Mouse (Mus musculus) adrenal gland, postnatal 14 days (tissue): ENCODE data around the gene Gm43638. TPM values are rescaled to one million over a fixed set of nuclear protein-coding genes. Genes with fewer than 3 reads are reported as not detected.
A peak's percentile ranks its signal among the peaks of the same experiment; 100 is the strongest.
"Not testable (repeated sequence)": the region's sequence is repeated elsewhere in the genome, so short reads cannot be mapped to it uniquely, and the experiment has no call there.

Experiments used
- DNase-seq: peaks from one replicate; pipeline ENCODE4 v3.0.0; 2021; ENCODE audit warnings: mixed read lengths
- long read RNA-seq, 2 experiments: library from polyadenylated mRNA; stranded (forward); transcript quantifications; one replicate each; pipeline ENCODE4 v2.0.0; 2021
- total RNA-seq: library from RNA; stranded (reverse); gene quantifications from 2 replicates; pipeline ENCODE4 v1.2.3, GENCODE M21; 2021

Gm43638 gene
- total RNA-seq: not detected in 2 replicates
- long read RNA-seq, experiment 1: 0 reads
- long read RNA-seq, experiment 2: 0 reads

DNA sequence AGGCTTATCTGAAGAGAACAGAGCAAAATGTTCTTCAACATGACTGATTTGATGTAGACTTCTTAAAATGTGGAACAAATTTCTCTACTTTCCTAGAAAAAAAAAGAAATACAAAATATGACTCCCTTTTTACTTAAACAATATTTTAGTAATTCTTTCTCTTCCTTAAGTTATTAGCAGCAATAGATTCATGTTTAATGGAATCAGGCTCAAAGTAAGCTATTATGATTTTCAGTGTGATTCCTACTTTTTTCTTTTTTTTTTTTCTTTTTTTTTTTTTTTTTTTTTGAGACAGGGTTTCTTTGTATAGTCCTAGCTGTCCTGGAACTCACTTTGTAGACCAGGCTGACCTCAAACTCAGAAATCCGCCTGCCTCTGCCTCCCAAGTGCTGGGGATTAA, at the start of gene Gm43638:
TSS of gene Gm43638 (minus strand) at position 101 of the 400 bp plus-strand sequence.
- not testable (repeated sequence) for DNase-seq

- DNase-seq: no peak
These were observed 49.5 kb upstream of the Gm43638 start for GRCm38 (mm10) chr5:87535994-87536644.

DNA sequence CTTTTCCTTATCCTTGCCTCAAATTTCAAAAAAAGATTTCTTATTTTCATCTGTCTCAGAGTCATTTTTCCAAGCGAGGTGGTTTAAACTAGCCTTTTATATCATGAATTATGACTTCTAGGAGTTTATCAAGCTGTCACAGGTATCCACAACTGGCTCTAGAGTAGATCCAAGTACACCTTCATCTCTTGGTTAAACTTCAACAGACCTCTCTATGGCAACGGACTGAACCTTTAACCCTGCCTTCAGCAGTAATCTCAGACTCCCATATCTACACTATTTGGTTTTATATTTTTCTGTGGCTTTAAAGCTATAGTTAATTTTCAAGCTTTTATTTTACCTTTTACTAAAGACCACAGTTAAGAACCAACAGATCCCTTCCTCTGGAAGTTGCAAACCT, 45.7 kb upstream of the Gm43638 start:
- DNase-seq: no peak

- DNase-seq: not testable (repeated sequence)
These were observed 37.0 kb upstream of the Gm43638 start for GRCm38 (mm10) chr5:87523561-87523960.

- no peak for DNase-seq
These were observed 19.3 kb upstream of the Gm43638 start for GRCm38 (mm10) chr5:87505776-87506458.

DNA sequence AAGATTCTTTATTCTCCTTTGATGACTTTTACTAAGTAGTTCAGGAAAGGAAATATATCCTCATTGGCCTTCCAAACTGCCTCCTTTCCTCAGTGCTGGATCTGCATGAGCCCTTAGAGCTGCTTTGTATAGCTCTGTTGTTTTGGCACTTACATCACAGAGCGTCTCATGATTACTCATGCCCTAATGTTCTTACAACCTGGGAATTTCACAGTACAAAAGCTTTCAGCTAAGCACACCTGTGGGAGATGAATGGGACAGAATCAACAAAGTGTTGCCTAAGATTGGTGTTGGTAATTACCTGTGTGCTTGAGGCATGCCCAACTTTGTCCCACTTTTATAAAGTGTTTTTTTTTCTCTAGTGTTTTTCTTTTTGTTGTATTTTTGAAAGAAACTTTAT, 16.1 kb upstream of the Gm43638 start:
- DNase-seq: no peak

- no peak for DNase-seq
These were observed 12.7 kb upstream of the Gm43638 start for GRCm38 (mm10) chr5:87499341-87499740.

DNA sequence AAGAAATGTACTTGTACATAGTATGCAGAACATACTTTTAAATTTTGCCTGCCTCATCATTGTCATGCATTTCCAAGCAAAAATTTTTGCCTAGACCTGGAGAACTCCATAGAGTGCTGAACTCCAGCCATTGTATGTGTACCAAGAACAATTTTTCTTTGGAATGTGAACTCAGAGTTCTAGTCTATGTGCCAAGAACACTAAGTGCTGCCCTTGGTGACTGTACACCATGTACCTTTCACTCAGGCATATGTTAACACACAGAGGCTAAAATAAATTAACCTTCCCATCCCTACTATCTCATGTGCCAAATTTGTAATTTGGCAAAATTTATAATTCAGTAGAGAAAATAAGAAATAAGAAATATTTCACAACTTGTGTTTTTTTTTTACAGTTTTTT, 12.3 kb upstream of the Gm43638 start:
- peak; percentile 9 for DNase-seq

- DNase-seq: no peak
These were observed 4.2 kb upstream of the Gm43638 start, which contains the start of gene Ugt2a1 for GRCm38 (mm10) chr5:87490771-87491170. Gene Ugt2a1, minus strand, starts transcription at chr5:87490871.

DNA sequence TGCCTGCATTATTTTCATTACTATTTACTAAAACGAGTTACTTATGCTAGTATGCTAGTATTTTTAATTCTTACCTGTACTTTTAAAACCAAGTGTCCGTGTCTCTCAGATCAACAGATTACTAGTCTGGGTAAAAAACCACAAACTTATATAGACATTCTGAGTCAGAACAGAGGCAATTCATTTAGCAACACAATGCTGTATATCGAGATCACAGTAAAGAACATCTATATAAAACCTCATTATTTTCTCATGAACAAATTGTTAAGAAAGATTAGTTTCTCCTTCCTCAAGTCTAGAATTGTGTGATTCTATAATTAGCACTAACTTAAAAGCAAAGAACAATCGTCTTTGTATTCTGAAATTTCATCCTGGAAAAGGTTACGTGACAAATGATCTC, 4.4 kb downstream of the Gm43638 start, which contains the start of gene Ugt2a2:
TSS of gene Ugt2a2 (minus strand) at position 101 of the 400 bp plus-strand sequence.
- DNase-seq: no peak

DNA sequence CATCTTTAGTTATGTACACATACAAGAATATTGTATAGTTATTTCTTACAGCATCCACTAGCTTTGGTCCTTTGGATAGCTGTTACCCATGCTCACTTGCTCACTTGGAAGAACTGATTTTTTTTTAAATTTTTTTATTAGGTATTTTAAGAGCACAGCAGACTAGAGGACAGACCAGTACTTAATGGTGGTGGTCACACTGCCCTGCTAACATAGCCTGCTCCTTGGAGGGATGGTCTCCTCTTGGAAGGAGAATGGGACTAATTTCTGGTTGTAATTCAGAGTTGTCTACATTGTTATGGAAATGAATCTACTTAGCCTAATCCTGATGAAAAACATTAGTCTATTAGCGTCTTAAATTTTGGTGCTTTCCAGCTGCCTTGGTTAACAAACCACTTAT, 27.8 kb downstream of the Gm43638 start:
- DNase-seq: no peak

DNA sequence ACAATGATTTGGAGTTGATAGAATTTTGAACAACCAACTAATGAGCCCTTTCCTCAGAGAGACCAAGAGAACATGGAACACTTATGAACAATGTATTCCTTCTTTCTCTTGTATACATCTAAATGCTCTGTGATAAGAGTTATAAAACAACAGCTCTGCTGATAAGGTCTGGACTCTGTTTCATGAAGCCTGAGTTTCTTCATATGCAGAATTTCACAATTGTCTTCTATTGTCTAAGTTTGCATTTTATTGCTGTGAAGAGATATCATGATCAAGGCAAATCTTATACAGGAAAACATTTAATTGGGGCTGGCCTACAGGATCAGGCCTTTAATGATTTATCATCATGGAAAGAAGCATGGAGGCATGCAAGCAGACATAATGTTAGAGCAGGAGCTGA, 28.9 kb downstream of the Gm43638 start:
- DNase-seq: no peak

DNA sequence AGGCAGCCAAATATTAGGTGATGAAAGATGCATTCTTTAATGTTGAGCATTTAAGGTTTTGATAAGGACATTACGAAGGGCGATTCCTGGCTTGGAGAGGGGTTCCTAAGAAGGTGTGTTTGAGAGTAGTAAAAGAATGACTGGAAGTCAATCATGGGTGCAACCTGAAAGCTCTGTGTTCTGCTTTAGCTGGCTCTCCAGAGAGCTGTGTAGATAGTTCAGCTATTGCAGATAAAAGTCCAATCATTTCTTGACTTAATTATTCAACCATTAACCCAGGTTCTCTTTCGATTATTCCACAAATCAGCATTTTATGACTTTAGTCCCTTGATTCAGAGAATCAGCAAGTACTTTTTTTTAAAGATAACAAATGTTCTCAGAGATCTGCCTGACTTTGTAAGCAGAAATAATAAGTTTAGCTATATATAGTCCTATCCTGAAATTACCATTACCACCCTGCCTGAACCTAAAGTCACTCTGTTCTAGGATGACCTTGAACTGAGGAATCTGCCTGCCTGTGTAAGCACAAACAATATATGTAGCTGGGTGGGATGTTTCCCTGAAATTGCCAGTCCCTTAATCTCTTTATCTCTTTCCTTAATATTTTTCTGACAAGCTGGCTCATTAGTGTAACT, 30.3 kb downstream of the Gm43638 start:
- DNase-seq: no peak

DNA sequence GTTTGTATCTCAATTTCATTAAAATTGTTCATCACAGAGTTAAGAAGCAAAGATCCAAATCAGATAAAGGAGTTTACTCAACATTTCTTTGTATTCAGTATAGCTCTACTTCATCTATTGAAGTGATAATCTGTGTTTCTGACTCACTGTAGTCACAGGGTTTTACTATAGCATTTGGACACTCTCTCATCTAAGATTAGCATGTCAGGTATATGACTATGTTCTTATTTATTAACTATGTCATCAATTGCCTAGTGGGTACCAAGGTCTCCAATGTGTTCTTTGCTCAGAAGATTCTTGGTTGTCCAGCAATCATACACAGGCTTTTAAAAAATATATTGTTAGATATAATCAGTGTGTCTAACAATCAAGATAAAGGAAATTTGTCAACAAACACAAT, 31.1 kb downstream of the Gm43638 start:
- DNase-seq: no peak

DNA sequence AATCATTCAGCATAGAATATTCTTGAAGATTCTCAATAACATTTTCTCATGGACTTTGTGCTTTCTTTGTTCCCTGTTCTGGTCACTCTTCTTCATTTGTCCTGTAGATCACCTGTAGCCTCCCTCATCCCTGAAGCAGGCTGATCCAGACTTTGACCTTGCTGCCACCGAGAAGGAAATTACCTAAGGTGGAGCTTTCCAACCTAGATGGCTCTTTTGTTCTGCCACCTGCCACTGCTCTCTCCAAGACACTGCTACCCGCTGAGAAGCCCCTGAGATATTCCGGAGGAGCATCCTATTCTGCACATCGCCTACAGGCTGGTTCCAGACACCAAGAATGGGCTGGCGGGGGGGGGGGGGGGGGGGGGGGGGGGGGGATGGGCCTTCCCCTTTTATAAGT, 34.1 kb downstream of the Gm43638 start:
- not testable (repeated sequence) for DNase-seq

- DNase-seq: no peak
These were observed 50.3 kb downstream of the Gm43638 start for GRCm38 (mm10) chr5:87436264-87436663.

DNA sequence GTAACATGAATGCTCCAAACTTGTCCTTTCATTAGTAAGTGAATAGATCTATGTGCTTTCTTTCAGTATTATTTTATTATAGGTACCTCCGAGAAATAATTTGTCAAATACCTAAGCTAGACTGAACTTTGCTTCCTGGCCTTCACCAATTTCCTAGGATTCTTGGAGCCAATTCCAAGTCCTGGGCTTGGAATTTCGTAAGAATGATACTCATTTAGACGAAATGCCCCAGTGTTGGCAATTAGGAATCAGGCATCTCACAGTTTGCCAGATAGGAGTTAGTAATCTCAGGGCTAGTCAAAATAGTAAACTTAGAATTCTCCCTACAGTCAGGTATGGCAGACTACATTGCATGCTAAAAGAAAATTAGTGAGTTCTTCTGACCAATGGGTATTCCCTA, 60.9 kb downstream of the Gm43638 start:
- no peak for DNase-seq

DNA sequence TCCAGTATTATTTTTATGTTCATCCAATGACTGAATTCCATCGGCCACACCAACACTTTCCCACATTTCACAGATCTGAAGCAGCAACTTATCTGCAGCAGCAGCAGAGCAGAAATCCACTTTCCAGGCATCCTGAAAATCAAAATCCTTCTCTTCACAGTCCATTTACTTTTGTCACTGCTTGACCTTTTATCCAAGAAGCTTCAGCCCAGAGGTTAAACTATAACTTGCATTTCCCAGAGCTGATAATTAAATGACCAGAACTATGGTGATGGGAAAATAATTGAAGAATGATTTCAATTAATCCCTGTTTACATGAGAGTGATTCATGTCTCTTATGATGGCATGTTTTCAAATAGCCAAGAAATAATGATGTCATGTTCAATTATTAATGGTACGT, 62.6 kb downstream of the Gm43638 start, which contains the start of gene Ugt2b38:
TSS of gene Ugt2b38 (minus strand) at position 163 of the 400 bp plus-strand sequence.
- DNase-seq: not testable (repeated sequence)

Other genes with a start within 250 kb of the Gm43638 start
- gene Ugt2b37, start 232.0 kb downstream of the Gm43638 start, total RNA-seq: 0.74 TPM in 1 of 2 replicates, not detected in the other
- 5.0 TPM in 1 of 2 replicates, not detected in the other for gene Ugt2a3, start 149.6 kb downstream of the Gm43638 start, total RNA-seq
- 0.41 TPM in 1 of 2 replicates, not detected in the other for gene Ugt2b38, start 62.6 kb downstream of the Gm43638 start, total RNA-seq
- not detected in 2 replicates for gene Ugt2a2, start 4.5 kb downstream of the Gm43638 start, total RNA-seq
- not detected in 2 replicates for gene Ugt2a1, start 4.1 kb upstream of the Gm43638 start, total RNA-seq
- gene Sult1b1, start 51.4 kb upstream of the Gm43638 start, total RNA-seq: 0.56 TPM in 1 of 2 replicates, not detected in the other
- gene Sult1d1, start 82.2 kb upstream of the Gm43638 start, total RNA-seq: 0.64 and 15.6 TPM in 2 replicates
- gene Sult1e1, start 104.8 kb upstream of the Gm43638 start, total RNA-seq: 0.71 and 1.0 TPM in 2 replicates
- gene Csn1s1, start 179.4 kb upstream of the Gm43638 start, total RNA-seq: not detected in 2 replicates
- 0.79 TPM in 1 of 2 replicates, not detected in the other for gene Csn2, start 212.8 kb upstream of the Gm43638 start, total RNA-seq